Mouse (Mus musculus) G1E-ER4 (cell line): Measurements from ENCODE around the gene Klrc2. TPM values are rescaled to one million over a fixed set of nuclear protein-coding genes. Genes with fewer than 3 reads are reported as not detected.
"Not testable (repeated sequence)": the region's sequence is repeated elsewhere in the genome, so short reads cannot be mapped to it uniquely, and the experiment has no call there.

Experiments used
- GATA1 ChIP-seq: IDR thresholded peaks from one replicate; pipeline ENCODE4 v1.8.0; 2012; ENCODE audit warnings: low read length, inconsistent platforms
- polyA plus RNA-seq: library from polyadenylated mRNA; stranded (reverse); fragments of >175 nt; gene quantifications from 2 replicates; pipeline ENCODE4 v1.2.3, GENCODE M21; 2012

Klrc2 gene
- not detected in 2 replicates for polyA plus RNA-seq

- not testable (repeated sequence) for TF ChIP-seq GATA1
Measured at GRCm38 (mm10) chr6:129660589-129660988, at the start of gene Klrc2. Klrc2 (minus strand) TSS chr6:129660689.

- TF ChIP-seq GATA1, result no peak
Measured at GRCm38 (mm10) chr6:129680379-129680778, 19.9 kb upstream of the Klrc2 start.

- no peak for TF ChIP-seq GATA1
Measured at GRCm38 (mm10) chr6:129678873-129679272, 18.4 kb upstream of the Klrc2 start, which contains the start of gene Klrc1. Klrc1 (minus strand) TSS chr6:129678973.

- not testable (repeated sequence) for TF ChIP-seq GATA1
Measured at GRCm38 (mm10) chr6:129643237-129643636, 17.3 kb downstream of the Klrc2 start, which contains the start of gene Klrc3. Klrc3 (minus strand) TSS chr6:129643337.

- no peak for TF ChIP-seq GATA1
Measured at GRCm38 (mm10) chr6:129623735-129624134, 36.8 kb downstream of the Klrc2 start, which contains the start of gene Klrk1. Klrk1 (minus strand) TSS chr6:129623864.

- no peak for TF ChIP-seq GATA1
Measured at GRCm38 (mm10) chr6:129608372-129608771, 52.1 kb downstream of the Klrc2 start.

Other genes starting within 250 kb of the Klrc2 start
- not detected in 2 replicates for gene Clec1a, start 208.7 kb downstream of the Klrc2 start, polyA plus RNA-seq
- not detected in 2 replicates for gene Olr1, start 153.5 kb downstream of the Klrc2 start, polyA plus RNA-seq
- not detected in 2 replicates for gene Tmem52b, start 148.1 kb downstream of the Klrc2 start, polyA plus RNA-seq
- gene Gabarapl1, start 127.5 kb downstream of the Klrc2 start, polyA plus RNA-seq, result 71.2 and 107 TPM in 2 replicates
- not detected in 2 replicates for gene Klre1, start 82.8 kb downstream of the Klrc2 start, polyA plus RNA-seq
- not detected in 2 replicates for gene Klrd1, start 68.9 kb downstream of the Klrc2 start, polyA plus RNA-seq
- not detected in 2 replicates for gene Klrk1, start 36.8 kb downstream of the Klrc2 start, polyA plus RNA-seq
- not detected in 2 replicates for gene Klrc3, start 17.4 kb downstream of the Klrc2 start, polyA plus RNA-seq
- gene Klrc1, start 18.3 kb upstream of the Klrc2 start, polyA plus RNA-seq, result not detected in 2 replicates
- gene Klri1, start 56.4 kb upstream of the Klrc2 start, polyA plus RNA-seq, result not detected in 2 replicates
- gene Klri2, start 79.8 kb upstream of the Klrc2 start, polyA plus RNA-seq, result not detected in 2 replicates
- gene Gm156, start 123.6 kb upstream of the Klrc2 start, polyA plus RNA-seq, result not detected in 2 replicates
- not detected in 2 replicates for gene Gm17631, start 202.0 kb upstream of the Klrc2 start, polyA plus RNA-seq
- gene Klra17, start 216.0 kb upstream of the Klrc2 start, polyA plus RNA-seq, result not detected in 2 replicates